ENCODE assay signal across 11 mouse cellular contexts in the genomic region with DNA sequence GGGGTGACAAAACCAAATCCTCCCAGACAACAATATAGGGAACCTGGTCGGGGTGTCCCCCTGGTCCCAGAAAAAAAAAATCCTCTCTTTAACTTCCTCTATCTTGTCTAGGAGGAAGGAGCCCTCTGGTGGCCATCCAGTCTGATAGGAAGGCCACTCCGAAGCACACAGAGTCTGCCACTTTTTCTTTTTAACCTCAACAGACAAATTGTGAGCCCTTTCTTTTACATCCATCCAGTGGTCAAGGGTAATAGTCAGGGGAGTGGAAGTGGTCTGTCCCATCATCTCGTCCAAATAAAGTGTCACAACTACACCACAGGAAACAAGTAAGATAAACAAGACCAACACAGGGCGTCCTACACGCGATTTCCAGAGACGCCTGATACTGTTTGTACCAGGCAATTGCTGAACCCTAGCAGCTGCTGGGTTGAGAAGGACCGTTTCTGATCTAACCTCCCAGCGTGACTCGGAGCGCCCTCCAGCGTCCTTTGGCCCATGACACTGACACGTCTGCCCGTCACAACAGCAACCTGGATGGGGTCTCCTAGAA. TPM values are rescaled to one million over a fixed set of nuclear protein-coding genes. Genes with fewer than 3 reads are reported as not detected.
DNase-seq lines count a peak whose midpoint lies in the region; ATAC-seq lines count a peak whose summit lies in the region.
"Had no signal": no experiment of that assay in that cellular context is flagged by ENCODE, and none has a peak within 500 bp of the region (broad histone marks: within the 10 kb centered on the region; RNA-seq: fewer than 3 reads in every experiment).

No protein-coding gene starts in this region.

- 81% methylated on average over 14 of the region's 14 CpGs for WGBS in embryonic facial prominence, embryonic 14.5 days
- WGBS in embryonic facial prominence, embryonic 10.5 days: 83% methylated on average over 14 of the region's 14 CpGs
- WGBS in neural tube, embryonic 15.5 days: 89% methylated on average over 14 of the region's 14 CpGs
- WGBS in kidney, embryonic 15.5 days: 58% methylated on average over 14 of the region's 14 CpGs

- DNase-seq in embryonic facial prominence, embryonic 14.5 days (ENCODE audit: low spot score): peak; percentile 20
- DNase-seq in embryonic facial prominence, embryonic 10.5 days (ENCODE audit: low spot score): no peak
- DNase-seq in neural tube, embryonic 10.5 days (ENCODE audit: extremely low spot score, low spot score): no peak
- DNase-seq in natural killer cell, adult 2 months (ENCODE audit: low spot score in 2 of 2): peak; percentile 31 to 55
- no peak for DNase-seq in c-Kit-positive CD71-positive TER-119-positive erythroid progenitor cells, embryonic 14.5 days (ENCODE audit: low spot score)

- H3K27me3 ChIP-seq in embryonic facial prominence, embryonic 14.5 days (replicated peaks; ENCODE audit: control insufficient read depth, insufficient read depth, low read length): no peaks in the 10 kb centered on the region
- H3K27me3 ChIP-seq in embryonic facial prominence, embryonic 10.5 days (replicated peaks; ENCODE audit: low read depth, poor library complexity, severe bottlenecking): no peaks in the 10 kb centered on the region
- no peaks in the 10 kb centered on the region for H3K27me3 ChIP-seq in neural tube, embryonic 15.5 days (replicated peaks)
- H3K27me3 ChIP-seq in kidney, embryonic 15.5 days: no peaks in the 10 kb centered on the region

- H3K9ac ChIP-seq in embryonic facial prominence, embryonic 14.5 days (ENCODE audit: low read depth, low read length): no peak overlapping the region; the same call in 1 of the 2 replicates
- no peak overlapping the region for H3K9ac ChIP-seq in neural tube, embryonic 15.5 days (replicated peaks)
- no peak overlapping the region for H3K9ac ChIP-seq in kidney, embryonic 15.5 days

- H3K4me3 ChIP-seq in embryonic facial prominence, embryonic 14.5 days (ENCODE audit: low read depth, low read length): no peak overlapping the region
- H3K4me3 ChIP-seq in embryonic facial prominence, embryonic 10.5 days: no peak overlapping the region
- no peak overlapping the region for H3K4me3 ChIP-seq in neural tube, embryonic 15.5 days (replicated peaks)
- H3K4me3 ChIP-seq in kidney, embryonic 15.5 days (replicated peaks): peak overlapping the region; percentile 13; the same call in 1 of the 2 replicates

- no peaks in the 10 kb centered on the region for H3K9me3 ChIP-seq in embryonic facial prominence, embryonic 14.5 days (ENCODE audit: control insufficient read depth, low read length)
- H3K9me3 ChIP-seq in embryonic facial prominence, embryonic 10.5 days: 0 out of 2 replicates have a peak, but pooled peaks cover 3% of the 10 kb centered on the region
- H3K9me3 ChIP-seq in neural tube, embryonic 15.5 days (replicated peaks): no peaks in the 10 kb centered on the region
- H3K9me3 ChIP-seq in kidney, embryonic 15.5 days (replicated peaks): no peaks in the 10 kb centered on the region

- no peaks in the 10 kb centered on the region for H3K36me3 ChIP-seq in embryonic facial prominence, embryonic 14.5 days (ENCODE audit: control insufficient read depth, insufficient read depth, low read length)
- no peaks in the 10 kb centered on the region for H3K36me3 ChIP-seq in embryonic facial prominence, embryonic 10.5 days (replicated peaks)
- H3K36me3 ChIP-seq in neural tube, embryonic 15.5 days: no peaks in the 10 kb centered on the region
- H3K36me3 ChIP-seq in kidney, embryonic 15.5 days: no peaks in the 10 kb centered on the region

- no peaks in the 10 kb centered on the region for H3K4me1 ChIP-seq in embryonic facial prominence, embryonic 14.5 days (ENCODE audit: control insufficient read depth, insufficient read depth, low read length)
- H3K4me1 ChIP-seq in embryonic facial prominence, embryonic 10.5 days: peaks cover 10% of the 10 kb centered on the region
- H3K4me1 ChIP-seq in neural tube, embryonic 15.5 days: no peaks in the 10 kb centered on the region
- peaks cover 16% of the 10 kb centered on the region for H3K4me1 ChIP-seq in kidney, embryonic 15.5 days

- no peak overlapping the region for H3K4me2 ChIP-seq in embryonic facial prominence, embryonic 14.5 days (ENCODE audit: low read depth, low read length)
- no peak overlapping the region; the same call in 1 of the 2 replicates for H3K4me2 ChIP-seq in neural tube, embryonic 15.5 days
- H3K4me2 ChIP-seq in kidney, embryonic 15.5 days: peak overlapping the region; percentile 40

- no peak for ATAC-seq in embryonic facial prominence, embryonic 14.5 days (ENCODE audit: low read depth)
- no peak for ATAC-seq in neural tube, embryonic 15.5 days (ENCODE audit: low FRiP score)
- no peak for ATAC-seq in kidney, embryonic 15.5 days (replicated peaks; ENCODE audit: low FRiP score)
- no peak for ATAC-seq in activated CD4-positive, CD25-positive, alpha-beta regulatory T cell, adult 4 months

- H3K27ac ChIP-seq in embryonic facial prominence, embryonic 14.5 days (replicated peaks; ENCODE audit: low read depth, low read length): peak overlapping the region; percentile 39; the same call in 1 of the 2 replicates
- H3K27ac ChIP-seq in embryonic facial prominence, embryonic 10.5 days (replicated peaks): no peak overlapping the region
- H3K27ac ChIP-seq in neural tube, embryonic 15.5 days (replicated peaks): 0 out of 2 replicates have a peak overlapping the region, but pooled peaks have one; percentile 3
- peak overlapping the region; percentile 88 for H3K27ac ChIP-seq in kidney, embryonic 15.5 days
- H3K27ac ChIP-seq: macrophage had no signal

RNA-seq across cellular contexts. Expression of a gene that starts 1.4 kb away (rescaled TPM):
- polyA plus RNA-seq in embryonic facial prominence, embryonic 14.5 days (2014; fragmentation: Nextera tagmentation; extraction: Ambion mirVana): 1.3 and 1.7 TPM in 2 replicates
- 0.22 TPM in 1 of 2 replicates, not detected in the other for polyA plus RNA-seq in embryonic facial prominence, embryonic 10.5 days (2016; fragmentation: Nextera tagmentation; extraction: Ambion mirVana)
- polyA plus RNA-seq in neural tube, embryonic 15.5 days (2015; fragmentation: Nextera tagmentation; extraction: Ambion mirVana): 1.2 and 2.1 TPM in 2 replicates
- 5.8 and 6.5 TPM in 2 replicates for polyA plus RNA-seq in kidney, embryonic 15.5 days (2015; fragmentation: Nextera tagmentation; extraction: Ambion mirVana)
- polyA plus RNA-seq in activated CD4-positive, CD25-positive, alpha-beta regulatory T cell, adult 4 months (2017; shearing (Covaris generic)): not detected
- polyA plus RNA-seq: embryonic facial prominence, embryonic 11.5 days; heart, postnatal 0 days had no signal

RNA-seq across cellular contexts. Expression of a gene that starts 10.6 kb away (rescaled TPM):
- polyA plus RNA-seq in embryonic facial prominence, embryonic 14.5 days (2014; fragmentation: Nextera tagmentation; extraction: Ambion mirVana): 2.7 TPM in 1 of 2 replicates, not detected in the other
- not detected in 2 replicates for polyA plus RNA-seq in embryonic facial prominence, embryonic 10.5 days (2016; fragmentation: Nextera tagmentation; extraction: Ambion mirVana)
- polyA plus RNA-seq in neural tube, embryonic 15.5 days (2015; fragmentation: Nextera tagmentation; extraction: Ambion mirVana): 2.1 and 3.5 TPM in 2 replicates
- polyA plus RNA-seq in kidney, embryonic 15.5 days (2015; fragmentation: Nextera tagmentation; extraction: Ambion mirVana): 10.6 and 12.6 TPM in 2 replicates
- polyA plus RNA-seq in activated CD4-positive, CD25-positive, alpha-beta regulatory T cell, adult 4 months (2017; shearing (Covaris generic)): not detected
- polyA plus RNA-seq: embryonic facial prominence, embryonic 11.5 days had no signal

RNA-seq across cellular contexts. Expression of a gene that starts 17.6 kb away (rescaled TPM):
- polyA plus RNA-seq in embryonic facial prominence, embryonic 14.5 days (2014; fragmentation: Nextera tagmentation; extraction: Ambion mirVana): 59.3 and 67.5 TPM in 2 replicates
- polyA plus RNA-seq in embryonic facial prominence, embryonic 10.5 days (2016; fragmentation: Nextera tagmentation; extraction: Ambion mirVana): 36.7 and 44.2 TPM in 2 replicates
- 64.7 and 70.4 TPM in 2 replicates for polyA plus RNA-seq in neural tube, embryonic 15.5 days (2015; fragmentation: Nextera tagmentation; extraction: Ambion mirVana)
- polyA plus RNA-seq in kidney, embryonic 15.5 days (2015; fragmentation: Nextera tagmentation; extraction: Ambion mirVana): 22.6 and 30.5 TPM in 2 replicates
- polyA plus RNA-seq in activated CD4-positive, CD25-positive, alpha-beta regulatory T cell, adult 4 months (2017; shearing (Covaris generic)): 1 to 10 TPM; 7.4 to 8.3 TPM

RNA-seq across cellular contexts. Expression of a gene that starts 27.4 kb away (rescaled TPM):
- 50.5 and 55.5 TPM in 2 replicates for polyA plus RNA-seq in embryonic facial prominence, embryonic 14.5 days (2014; fragmentation: Nextera tagmentation; extraction: Ambion mirVana)
- 68.5 and 71.9 TPM in 2 replicates for polyA plus RNA-seq in embryonic facial prominence, embryonic 10.5 days (2016; fragmentation: Nextera tagmentation; extraction: Ambion mirVana)
- polyA plus RNA-seq in neural tube, embryonic 15.5 days (2015; fragmentation: Nextera tagmentation; extraction: Ambion mirVana): 51.4 and 55.5 TPM in 2 replicates
- polyA plus RNA-seq in kidney, embryonic 15.5 days (2015; fragmentation: Nextera tagmentation; extraction: Ambion mirVana): 62.0 and 64.0 TPM in 2 replicates
- polyA plus RNA-seq in activated CD4-positive, CD25-positive, alpha-beta regulatory T cell, adult 4 months (2017; shearing (Covaris generic)): 10 to 100 TPM; 15.7 to 17.2 TPM

RNA-seq across cellular contexts. Expression of a gene that starts 29.1 kb away (rescaled TPM):
- polyA plus RNA-seq in embryonic facial prominence, embryonic 14.5 days (2014; fragmentation: Nextera tagmentation; extraction: Ambion mirVana): 1.7 and 5.9 TPM in 2 replicates
- polyA plus RNA-seq in embryonic facial prominence, embryonic 10.5 days (2016; fragmentation: Nextera tagmentation; extraction: Ambion mirVana): 1.3 and 1.5 TPM in 2 replicates
- 4.4 and 5.7 TPM in 2 replicates for polyA plus RNA-seq in neural tube, embryonic 15.5 days (2015; fragmentation: Nextera tagmentation; extraction: Ambion mirVana)
- polyA plus RNA-seq in kidney, embryonic 15.5 days (2015; fragmentation: Nextera tagmentation; extraction: Ambion mirVana): 0.52 TPM in 1 of 2 replicates, not detected in the other
- under 1 TPM in 1 of 2 experiments, not detected in 1; 0.52 TPM for polyA plus RNA-seq in activated CD4-positive, CD25-positive, alpha-beta regulatory T cell, adult 4 months (2017; shearing (Covaris generic))
- polyA plus RNA-seq: macrophage had no signal

Comparison
In these comparisons a context has a peak if more than half of its experiments do, and no peak if none do; other contexts are left out.
1. DNase-seq: peak in embryonic facial prominence, embryonic 14.5 days (single experiment) and natural killer cell, adult 2 months (2 of 2); none in embryonic facial prominence, embryonic 10.5 days (single experiment), neural tube, embryonic 10.5 days (single experiment) and c-Kit-positive CD71-positive TER-119-positive erythroid progenitor cells, embryonic 14.5 days (single experiment).